ENCODE assay signal across 10 mouse cellular contexts in the genomic region with DNA sequence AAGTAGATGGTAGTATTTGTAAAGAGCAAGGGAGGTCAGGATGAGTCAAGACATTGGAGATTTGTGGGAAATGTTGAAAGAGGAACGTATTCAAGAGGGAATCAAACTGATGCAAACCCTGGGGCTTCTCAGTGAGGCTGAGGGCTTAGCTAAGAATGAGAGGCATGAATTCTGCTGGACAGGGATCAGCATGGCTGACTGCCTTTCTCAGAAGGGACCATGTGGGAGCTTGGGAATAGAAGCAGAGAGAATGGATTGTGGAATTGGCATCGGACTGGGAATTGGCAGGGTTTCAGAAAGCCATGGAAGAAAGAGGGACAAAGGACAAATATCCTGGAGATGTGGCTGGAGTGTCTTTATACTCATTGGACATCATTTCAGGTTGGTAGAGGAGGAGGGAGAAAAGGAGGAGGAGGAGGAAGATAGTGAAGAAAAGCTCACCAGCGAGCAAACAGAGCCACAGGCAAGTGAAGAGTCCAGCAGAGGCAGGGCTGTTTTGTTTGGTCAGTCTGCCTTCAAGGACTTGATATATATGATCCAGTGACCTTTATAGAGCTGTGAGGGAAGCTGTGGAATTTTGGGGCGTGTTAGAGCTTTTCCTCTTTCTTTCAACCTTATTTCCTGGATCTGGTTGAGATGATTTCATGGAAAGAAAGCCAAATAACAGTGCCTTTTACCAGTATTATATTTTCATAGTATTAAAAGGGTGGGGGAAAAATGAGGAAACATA. TPM values are rescaled to one million over a fixed set of nuclear protein-coding genes. Genes with fewer than 3 reads are reported as not detected.
DNase-seq lines count a peak whose midpoint lies in the region; TF ChIP-seq lines count a peak whose summit lies in the region.
"Had no signal": no experiment of that assay in that cellular context is flagged by ENCODE, and none has a peak within 500 bp of the region (broad histone marks: within the 10 kb centered on the region; RNA-seq: fewer than 3 reads in every experiment).

No protein-coding gene starts in this region.

- no peaks in the 10 kb centered on the region for H3K9me3 ChIP-seq in heart, embryonic 10.5 days
- H3K9me3 ChIP-seq: embryonic facial prominence, embryonic 13.5 days; liver, embryonic 15.5 days had no signal

- H3K27me3 ChIP-seq in heart, embryonic 10.5 days (ENCODE audit: insufficient read depth, poor library complexity, severe bottlenecking), result no peaks in the 10 kb centered on the region
- H3K27me3 ChIP-seq: embryonic facial prominence, embryonic 13.5 days; liver, embryonic 15.5 days had no signal

- H3K27ac ChIP-seq in heart, embryonic 10.5 days, result 0 out of 2 replicates have a peak overlapping the region, but pooled peaks have one; percentile 22
- no peak overlapping the region for H3K27ac ChIP-seq in layer of hippocampus, adult 2 months
- H3K27ac ChIP-seq: embryonic facial prominence, embryonic 13.5 days; liver, embryonic 15.5 days had no signal

- no peaks in the 10 kb centered on the region for H3K36me3 ChIP-seq in heart, embryonic 10.5 days
- H3K36me3 ChIP-seq: embryonic facial prominence, embryonic 13.5 days; liver, embryonic 15.5 days had no signal

- intact Hi-C loops in gastrocnemius, postnatal 14 days (cut with DNase I; ENCODE audit: low total_unique reads), result no loop called here

- H3K4me1 ChIP-seq in heart, embryonic 10.5 days, result 0 out of 2 replicates have a peak, but pooled peaks cover 13% of the 10 kb centered on the region
- H3K4me1 ChIP-seq: liver, embryonic 15.5 days had no signal

- no peak for DNase-seq in heart, embryonic 10.5 days (ENCODE audit: low spot score)
- DNase-seq in heart, adult 8-10 months (ENCODE audit: low spot score), result no peak
- peak; percentile 60 for DNase-seq in NIH3T3 (ENCODE audit: low read depth)
- peak; percentile 21 for DNase-seq in gastrocnemius, postnatal 14 days
- peak; percentile 50 for DNase-seq in kidney, postnatal 14 days
- no peak for DNase-seq in urinary bladder, adult 2 months (ENCODE audit: low spot score)
- no peak for DNase-seq in layer of hippocampus, adult 2 months (ENCODE audit: low spot score in 2 of 2)
- DNase-seq: thymus, postnatal 14 days had no signal

- TF ChIP-seq CTCF in layer of hippocampus, adult 2 months (conservative IDR thresholded peaks at IDR 0.05), result no peak

- WGBS in heart, embryonic 10.5 days, result 69% methylated on average over 4 of the region's 4 CpGs

- no peak overlapping the region for H3K4me3 ChIP-seq in heart, embryonic 10.5 days
- no peak overlapping the region for H3K4me3 ChIP-seq in layer of hippocampus, adult 2 months
- H3K4me3 ChIP-seq: embryonic facial prominence, embryonic 13.5 days; liver, embryonic 15.5 days had no signal

RNA-seq across cellular contexts. Expression of a gene that starts 7.4 kb away (rescaled TPM):
- 4.9 and 6.3 TPM in 2 replicates for polyA plus RNA-seq in heart, embryonic 10.5 days (2016; fragmentation: Nextera tagmentation; extraction: Ambion mirVana)
- 10 to 100 TPM; 14.4 to 17.5 (median 15.6) TPM for total RNA-seq in heart, adult 8-10 months (2022)
- total RNA-seq in gastrocnemius, postnatal 14 days (2021), result 10 to 100 TPM; 11.3 to 13.6 TPM
- polyA plus RNA-seq in urinary bladder, adult 2 months (2012; rRNA removed), result 31.4 and 35.0 TPM in 2 replicates
- 1 to 10 TPM; 3.1 to 3.9 TPM for total RNA-seq in layer of hippocampus, adult 2 months (2021)

Comparison
In these comparisons a context has a peak if more than half of its experiments do, and no peak if none do; other contexts are left out.
1. DNase-seq: peak in NIH3T3 (single experiment), gastrocnemius, postnatal 14 days (single experiment) and kidney, postnatal 14 days (single experiment); none in heart, embryonic 10.5 days (single experiment), heart, adult 8-10 months (single experiment), urinary bladder, adult 2 months (single experiment) and layer of hippocampus, adult 2 months (0 of 2).